11 mouse cellular contexts compared by ENCODE assay signal in the genomic region with DNA sequence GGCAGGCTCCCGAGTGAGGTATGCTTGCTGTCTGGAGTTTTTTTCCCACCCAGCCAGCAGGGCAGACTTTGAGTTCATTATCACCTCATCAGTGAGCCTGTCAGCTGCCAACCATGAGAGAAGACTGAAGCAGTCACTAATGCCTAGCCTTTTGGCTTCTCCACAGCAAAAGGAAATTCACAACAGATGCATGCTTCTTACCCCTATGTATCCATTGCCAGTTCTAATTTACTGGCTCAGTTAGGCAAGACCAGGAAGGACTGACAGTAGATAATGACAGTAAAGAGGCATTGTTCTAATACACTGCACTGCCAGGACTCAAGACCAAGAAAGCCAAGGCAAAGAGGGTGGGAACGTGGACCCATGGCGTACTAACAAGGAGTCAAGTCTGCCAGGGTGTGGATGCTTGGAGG.
DNase-seq lines count a peak whose midpoint lies in the region; ATAC-seq and TF ChIP-seq lines count a peak whose summit lies in the region.
"Had no signal": no experiment of that assay in that cellular context is flagged by ENCODE, and none has a peak within 500 bp of the region (broad histone marks: within the 10 kb centered on the region; RNA-seq: fewer than 3 reads in every experiment).

No protein-coding gene starts in this region.

- H3K36me3 ChIP-seq in heart, embryonic 13.5 days: no peaks in the 10 kb centered on the region
- H3K36me3 ChIP-seq in heart, embryonic 10.5 days: no peaks in the 10 kb centered on the region
- H3K36me3 ChIP-seq in midbrain, postnatal 0 days (ENCODE audit: insufficient read depth, low read length): peaks cover 2% of the 10 kb centered on the region; the same call in 1 of the 2 replicates
- H3K36me3 ChIP-seq in midbrain, embryonic 13.5 days: no peaks in the 10 kb centered on the region
- H3K36me3 ChIP-seq: hindbrain, embryonic 13.5 days; midbrain, embryonic 12.5 days had no signal

- H3K9me3 ChIP-seq in heart, embryonic 13.5 days: no peaks in the 10 kb centered on the region
- no peaks in the 10 kb centered on the region for H3K9me3 ChIP-seq in heart, embryonic 10.5 days
- H3K9me3 ChIP-seq in midbrain, postnatal 0 days (ENCODE audit: low read length): no peaks in the 10 kb centered on the region
- no peaks in the 10 kb centered on the region for H3K9me3 ChIP-seq in midbrain, embryonic 13.5 days
- H3K9me3 ChIP-seq: hindbrain, embryonic 13.5 days; midbrain, embryonic 12.5 days had no signal

- no peak for TF ChIP-seq CTCF in midbrain, postnatal 0 days (IDR thresholded peaks at IDR 0.05)

- DNase-seq in heart, embryonic 10.5 days (ENCODE audit: low spot score): no peak
- peak; percentile 41 for DNase-seq in midbrain, postnatal 0 days (ENCODE audit: low spot score)
- peak; percentile 19 for DNase-seq in fibroblast of lung, adult 2 months (ENCODE audit: low read depth)
- peak; percentile 1 for DNase-seq in skeletal muscle tissue, adult 2 months (ENCODE audit: low read depth, low spot score)
- DNase-seq in layer of hippocampus, adult 9-11 months: no peak
- DNase-seq in layer of hippocampus, adult 9-10 months (ENCODE audit: low spot score): no peak

- no peak overlapping the region for H3K4me3 ChIP-seq in heart, embryonic 13.5 days
- H3K4me3 ChIP-seq in heart, embryonic 10.5 days: no peak overlapping the region
- no peak overlapping the region for H3K4me3 ChIP-seq in midbrain, postnatal 0 days (ENCODE audit: low read depth, low read length)
- no peak overlapping the region for H3K4me3 ChIP-seq in midbrain, embryonic 13.5 days (replicated peaks)
- H3K4me3 ChIP-seq: hindbrain, embryonic 13.5 days; midbrain, embryonic 12.5 days had no signal

- no peak overlapping the region for H3K9ac ChIP-seq in heart, embryonic 13.5 days
- no peak overlapping the region for H3K9ac ChIP-seq in midbrain, postnatal 0 days (replicated peaks; ENCODE audit: low read length, poor library complexity, severe bottlenecking)
- H3K9ac ChIP-seq in midbrain, embryonic 13.5 days (replicated peaks): no peak overlapping the region
- H3K9ac ChIP-seq: hindbrain, embryonic 13.5 days; midbrain, embryonic 12.5 days had no signal

- H3K27me3 ChIP-seq in heart, embryonic 13.5 days (replicated peaks): no peaks in the 10 kb centered on the region
- H3K27me3 ChIP-seq in heart, embryonic 10.5 days (ENCODE audit: insufficient read depth, poor library complexity, severe bottlenecking): no peaks in the 10 kb centered on the region
- H3K27me3 ChIP-seq in midbrain, postnatal 0 days (ENCODE audit: insufficient read depth, low read length): no peaks in the 10 kb centered on the region
- H3K27me3 ChIP-seq in midbrain, embryonic 13.5 days: no peaks in the 10 kb centered on the region
- H3K27me3 ChIP-seq: hindbrain, embryonic 13.5 days; midbrain, embryonic 12.5 days had no signal

- no peak for ATAC-seq in heart, embryonic 13.5 days (ENCODE audit: extremely low read depth, insufficient number of reproducible peaks, low FRiP score, low TSS enrichment)
- no peak for ATAC-seq in midbrain, postnatal 0 days (ENCODE audit: low FRiP score)
- ATAC-seq in midbrain, embryonic 13.5 days: no peak
- ATAC-seq: lung, postnatal 0 days had no signal

- 38% methylated on average over 3 of the region's 3 CpGs for WGBS in heart, embryonic 13.5 days
- 43% methylated on average over 3 of the region's 3 CpGs for WGBS in heart, embryonic 10.5 days
- 82% methylated on average over 3 of the region's 3 CpGs for WGBS in midbrain, postnatal 0 days
- WGBS in midbrain, embryonic 13.5 days: 75% methylated on average over 3 of the region's 3 CpGs

- H3K4me2 ChIP-seq in heart, embryonic 13.5 days: no peak overlapping the region
- H3K4me2 ChIP-seq in midbrain, postnatal 0 days (ENCODE audit: low read depth, low read length, poor library complexity, severe bottlenecking): no peak overlapping the region
- H3K4me2 ChIP-seq in midbrain, embryonic 13.5 days (replicated peaks): no peak overlapping the region
- H3K4me2 ChIP-seq: hindbrain, embryonic 13.5 days; midbrain, embryonic 12.5 days had no signal

- H3K4me1 ChIP-seq in heart, embryonic 13.5 days: peaks cover 30% of the 10 kb centered on the region
- peaks cover 11% of the 10 kb centered on the region; the same call in 1 of the 2 replicates for H3K4me1 ChIP-seq in heart, embryonic 10.5 days
- H3K4me1 ChIP-seq in midbrain, postnatal 0 days (ENCODE audit: insufficient read depth, low read length): no peaks in the 10 kb centered on the region
- no peaks in the 10 kb centered on the region for H3K4me1 ChIP-seq in midbrain, embryonic 13.5 days (replicated peaks)
- H3K4me1 ChIP-seq: hindbrain, embryonic 13.5 days; midbrain, embryonic 12.5 days had no signal

- peak overlapping the region; percentile 39; the same call in 1 of the 2 replicates for H3K27ac ChIP-seq in heart, embryonic 13.5 days (replicated peaks)
- H3K27ac ChIP-seq in heart, embryonic 10.5 days: no peak overlapping the region
- no peak overlapping the region for H3K27ac ChIP-seq in midbrain, postnatal 0 days (ENCODE audit: low read depth, low read length)
- H3K27ac ChIP-seq in midbrain, embryonic 13.5 days: no peak overlapping the region
- H3K27ac ChIP-seq: hindbrain, embryonic 13.5 days; midbrain, embryonic 12.5 days had no signal

Comparison
In these comparisons a context has a peak if more than half of its experiments do, and no peak if none do; other contexts are left out.
1. DNase-seq: peak in midbrain, postnatal 0 days (single experiment), fibroblast of lung, adult 2 months (single experiment) and skeletal muscle tissue, adult 2 months (single experiment); none in heart, embryonic 10.5 days (single experiment), layer of hippocampus, adult 9-11 months (single experiment) and layer of hippocampus, adult 9-10 months (single experiment).